Mouse (Mus musculus): Measurements from ENCODE around the gene Smc3. TPM values are rescaled to one million over a fixed set of nuclear protein-coding genes. Genes with fewer than 3 reads are reported as not detected.
A peak's percentile ranks its signal among the peaks of the same experiment; 100 is the strongest.

Gene Smc3
- polyA plus RNA-seq, 1 experiment, result 32.2 TPM

DNA sequence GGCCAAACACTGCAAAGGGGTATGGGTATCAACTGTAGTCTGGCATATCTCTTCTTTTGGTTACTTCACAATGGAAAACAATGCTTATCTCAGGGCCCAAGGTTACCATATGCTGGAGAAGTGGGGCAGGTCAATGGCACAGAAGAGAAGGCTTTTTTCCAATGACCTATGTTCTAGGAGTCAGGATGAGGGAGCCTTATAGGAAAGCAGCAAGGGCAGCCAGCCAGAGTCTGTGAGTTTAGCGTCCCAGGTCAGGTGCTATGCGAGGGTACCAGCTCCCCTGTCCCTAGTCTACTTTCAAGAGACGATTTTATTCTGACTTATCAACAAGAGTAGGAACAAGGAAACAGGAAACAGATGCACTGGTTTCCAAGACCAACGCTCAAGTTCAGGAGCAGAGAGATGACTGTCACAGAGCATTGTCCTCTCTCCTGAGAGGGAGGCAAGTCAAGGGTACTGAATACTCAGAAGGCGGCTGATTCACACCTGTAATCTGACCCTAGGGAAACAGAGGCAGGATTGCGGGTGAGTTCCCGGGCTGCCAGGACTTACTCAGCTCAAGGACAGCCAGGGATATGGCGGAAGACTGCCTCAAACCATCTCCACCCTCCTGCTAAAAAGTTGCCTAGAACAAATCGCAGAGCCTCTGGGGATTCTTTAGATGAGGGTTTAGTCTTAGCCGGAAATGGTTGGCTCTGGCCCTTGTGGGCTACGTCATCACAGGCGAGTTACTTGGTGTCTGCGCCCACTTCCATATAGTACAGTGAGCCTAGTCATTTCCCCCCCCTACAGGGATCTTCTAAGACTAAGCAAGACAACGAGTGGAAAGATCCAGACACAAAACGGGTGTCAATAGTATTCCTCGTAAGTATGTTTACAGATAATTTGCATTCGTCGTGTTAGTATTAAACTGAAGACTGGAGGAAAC, 28.4 kb upstream of the Smc3 start:
- DNase-seq, result peak in 1 of 2 experiments; percentile 3
- TF ChIP-seq POLR2A (IDR thresholded peaks at IDR 0.05; ENCODE audit: borderline replicate concordance, insufficient read depth, low read length) (no peak), CTCF (IDR thresholded peaks at IDR 0.05; ENCODE audit: borderline replicate concordance, insufficient read depth, low read depth, low read length) (no peak)
- H3K4me1 ChIP-seq (ENCODE audit: control insufficient read depth, insufficient read depth, low read length), result no peaks in the 10 kb centered on the region
- no peak overlapping the region for H3K27ac ChIP-seq (ENCODE audit: insufficient read depth, low read length)
- WGBS, result 86% methylated on average over 18 of the region's 18 CpGs
- no peak overlapping the region for H3K4me3 ChIP-seq (replicated peaks; ENCODE audit: insufficient read depth, low read depth, low read length)
- no peaks in the 10 kb centered on the region for H3K27me3 ChIP-seq (ENCODE audit: control insufficient read depth, insufficient read depth, low read length)

DNA sequence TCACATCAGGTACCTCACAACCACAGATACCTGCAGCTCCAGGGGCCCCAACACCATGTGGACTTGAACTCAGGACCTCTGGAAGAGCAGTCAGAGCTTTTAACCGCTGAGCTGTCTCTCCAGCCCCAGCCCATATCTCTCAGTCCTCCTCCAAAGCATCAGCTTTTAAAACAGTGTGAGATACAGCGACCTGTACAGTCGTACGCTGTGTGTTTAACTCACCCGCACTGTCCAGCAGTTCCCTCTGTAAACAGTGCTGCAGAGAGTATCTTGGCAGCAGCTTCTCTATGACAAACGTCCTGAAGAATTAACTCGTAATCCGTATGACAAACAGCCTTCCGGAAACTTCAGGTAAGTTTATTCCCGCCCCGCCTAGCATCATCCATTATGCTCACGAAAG, 27.6 kb upstream of the Smc3 start:
- H3K27ac ChIP-seq (ENCODE audit: insufficient read depth, low read length), result no peak overlapping the region
- H3K4me3 ChIP-seq (replicated peaks; ENCODE audit: insufficient read depth, low read depth, low read length), result no peak overlapping the region
- H3K27me3 ChIP-seq (ENCODE audit: control insufficient read depth, insufficient read depth, low read length), result no peaks in the 10 kb centered on the region
- 89% methylated on average over 12 of the region's 12 CpGs for WGBS
- TF ChIP-seq CTCF (IDR thresholded peaks at IDR 0.05; ENCODE audit: borderline replicate concordance, insufficient read depth, low read depth, low read length) (no peak), POLR2A (IDR thresholded peaks at IDR 0.05; ENCODE audit: borderline replicate concordance, insufficient read depth, low read length) (no peak)
- DNase-seq, result no peak
- no peaks in the 10 kb centered on the region for H3K4me1 ChIP-seq (ENCODE audit: control insufficient read depth, insufficient read depth, low read length)

GRCm38 (mm10) chr19:53573151-53573550, 27.0 kb upstream of the Smc3 start:
- DNase-seq, result peak in 1 of 2 experiments; percentile 3
- no peaks in the 10 kb centered on the region for H3K4me1 ChIP-seq (ENCODE audit: control insufficient read depth, insufficient read depth, low read length)
- TF ChIP-seq CTCF (IDR thresholded peaks at IDR 0.05; ENCODE audit: borderline replicate concordance, insufficient read depth, low read depth, low read length), result no peak
- TF ChIP-seq POLR2A (IDR thresholded peaks at IDR 0.05; ENCODE audit: borderline replicate concordance, insufficient read depth, low read length), result no peak
- H3K4me3 ChIP-seq (replicated peaks; ENCODE audit: insufficient read depth, low read depth, low read length), result no peak overlapping the region
- H3K27ac ChIP-seq (ENCODE audit: insufficient read depth, low read length), result no peak overlapping the region
- WGBS, result 86% methylated on average over 3 of the region's 3 CpGs
- H3K27me3 ChIP-seq (ENCODE audit: control insufficient read depth, insufficient read depth, low read length), result no peaks in the 10 kb centered on the region

DNA sequence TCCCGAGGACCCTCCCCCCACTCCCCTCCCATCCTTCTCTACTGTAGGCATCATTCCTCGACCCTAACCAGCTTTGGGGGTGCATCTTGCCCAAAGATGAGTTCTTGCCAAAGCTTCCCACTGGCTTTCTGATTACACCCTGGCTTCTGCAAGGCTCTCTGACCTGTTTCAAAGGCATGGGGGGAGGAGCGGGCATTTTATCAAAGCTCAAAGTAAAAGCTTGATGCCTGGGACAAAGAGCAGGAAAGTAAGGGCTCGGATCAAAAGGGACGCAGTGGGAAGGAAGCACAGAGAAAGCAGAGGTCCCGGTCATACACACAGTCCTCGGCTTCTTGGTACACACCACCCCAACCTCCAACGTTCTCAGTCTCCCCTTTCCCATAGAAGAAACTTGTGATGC, 26.1 kb upstream of the Smc3 start:
- 51% methylated on average over 8 of the region's 8 CpGs for WGBS
- peaks cover 4% of the 10 kb centered on the region; the same call in 1 of the 2 replicates for H3K4me1 ChIP-seq (ENCODE audit: control insufficient read depth, insufficient read depth, low read length)
- TF ChIP-seq POLR2A (IDR thresholded peaks at IDR 0.05; ENCODE audit: borderline replicate concordance, insufficient read depth, low read length) (no peak), CTCF (IDR thresholded peaks at IDR 0.05; ENCODE audit: borderline replicate concordance, insufficient read depth, low read depth, low read length) (no peak)
- H3K4me3 ChIP-seq (replicated peaks; ENCODE audit: insufficient read depth, low read depth, low read length), result no peak overlapping the region
- no peak overlapping the region for H3K27ac ChIP-seq (ENCODE audit: insufficient read depth, low read length)
- no peaks in the 10 kb centered on the region for H3K27me3 ChIP-seq (ENCODE audit: control insufficient read depth, insufficient read depth, low read length)
- DNase-seq, result peak in 1 of 2 experiments; percentile 5

GRCm38 (mm10) chr19:53574546-53574945, 25.7 kb upstream of the Smc3 start:
- H3K27ac ChIP-seq (ENCODE audit: insufficient read depth, low read length), result no peak overlapping the region
- WGBS, result 90% methylated on average over 7 of the region's 7 CpGs
- peaks cover 4% of the 10 kb centered on the region; the same call in 1 of the 2 replicates for H3K4me1 ChIP-seq (ENCODE audit: control insufficient read depth, insufficient read depth, low read length)
- DNase-seq, result peak in 1 of 2 experiments; percentile 1
- no peak for TF ChIP-seq POLR2A (IDR thresholded peaks at IDR 0.05; ENCODE audit: borderline replicate concordance, insufficient read depth, low read length)
- H3K4me3 ChIP-seq (replicated peaks; ENCODE audit: insufficient read depth, low read depth, low read length), result no peak overlapping the region
- H3K27me3 ChIP-seq (ENCODE audit: control insufficient read depth, insufficient read depth, low read length), result no peaks in the 10 kb centered on the region

- TF ChIP-seq POLR2A (IDR thresholded peaks at IDR 0.05; ENCODE audit: borderline replicate concordance, insufficient read depth, low read length) (no peak), CTCF (IDR thresholded peaks at IDR 0.05; ENCODE audit: borderline replicate concordance, insufficient read depth, low read depth, low read length) (no peak)
- H3K4me3 ChIP-seq (replicated peaks; ENCODE audit: insufficient read depth, low read depth, low read length), result no peak overlapping the region
- 87% methylated on average over 4 of the region's 4 CpGs for WGBS
Observed at GRCm38 (mm10) chr19:53575296-53576010, 24.7 kb upstream of the Smc3 start.

GRCm38 (mm10) chr19:53576061-53576460, 24.1 kb upstream of the Smc3 start:
- Histone ChIP-seq H3K4me1 (ENCODE audit: control insufficient read depth, insufficient read depth, low read length) (peaks cover 4% of the 10 kb centered on the region; the same call in 1 of the 2 replicates), H3K4me3 (replicated peaks; ENCODE audit: insufficient read depth, low read depth, low read length) (no peak overlapping the region), H3K27ac (ENCODE audit: insufficient read depth, low read length) (no peak overlapping the region), H3K27me3 (ENCODE audit: control insufficient read depth, insufficient read depth, low read length) (no peaks in the 10 kb centered on the region)
- no peak for TF ChIP-seq CTCF (IDR thresholded peaks at IDR 0.05; ENCODE audit: borderline replicate concordance, insufficient read depth, low read depth, low read length)
- peak in 1 of 2 experiments; percentile 3 for DNase-seq
- 90% methylated on average over 7 of the region's 7 CpGs for WGBS

More at GRCm38 (mm10) chr19:53575296-53576010, 24.7 kb upstream of the Smc3 start:
- peaks cover 4% of the 10 kb centered on the region; the same call in 1 of the 2 replicates for H3K4me1 ChIP-seq (ENCODE audit: control insufficient read depth, insufficient read depth, low read length)
- DNase-seq, result peak in 1 of 2 experiments; percentile 9
- H3K27me3 ChIP-seq (ENCODE audit: control insufficient read depth, insufficient read depth, low read length), result no peaks in the 10 kb centered on the region
- H3K27ac ChIP-seq (ENCODE audit: insufficient read depth, low read length), result no peak overlapping the region

Measured in cerebellum, adult 2 months (tissue).